Mouse (Mus musculus) CH12.LX (cell line): Measurements from ENCODE around the gene Clec4b2. TPM values are rescaled to one million over a fixed set of nuclear protein-coding genes. Genes with fewer than 3 reads are reported as not detected.

ENCODE experiments used
- DNase-seq: peaks from one replicate; pipeline ENCODE4 v3.0.0-alpha.2; 2013; ENCODE audit errors: extremely low read depth
- H3K27ac ChIP-seq: 2 replicates; pipeline ENCODE4 v1.5.1; 2012; ENCODE audit warnings: low read depth, mild to moderate bottlenecking, control low read depth, moderate library complexity; ENCODE audit not compliant: insufficient read depth
- H3K27me3 ChIP-seq: replicated peaks from 2 replicates; pipeline ENCODE3; 2012; ENCODE audit warnings: inconsistent platforms
- H3K36me3 ChIP-seq, 2 experiments: replicated peaks in 1 of 2; 2 replicates each; pipeline versions ENCODE3 to v1.6.1; 2012; ENCODE audit warnings: inconsistent platforms in 1 of 2, low read length in 1 of 2, mild to moderate bottlenecking in 1 of 2, mixed read lengths in 1 of 2, moderate library complexity in 1 of 2; ENCODE audit not compliant: control insufficient read depth in 1 of 2, insufficient read depth in 1 of 2
- H3K4me1 ChIP-seq, 2 experiments: 2 replicates each; pipeline ENCODE4 v1.6.1; 2012; ENCODE audit warnings: inconsistent platforms in 1 of 2, moderate library complexity in 1 of 2; ENCODE audit not compliant: insufficient read depth in 2 of 2, control insufficient read depth in 1 of 2
- H3K4me2 ChIP-seq: 2 replicates; pipeline ENCODE4 v1.6.1; 2012; ENCODE audit warnings: low read depth, mild to moderate bottlenecking, control low read depth; ENCODE audit not compliant: poor library complexity, insufficient read depth, severe bottlenecking
- H3K4me3 ChIP-seq, 3 experiments: fragments of 150-350 bp in 1 of 3; sonication (generic) in 1 of 3; replicated peaks in 1 of 3; 2 replicates each; pipeline versions ENCODE3 to v1.5.1; 2011 to 2012; ENCODE audit warnings: low read depth in 2 of 3, low read length in 2 of 3, mild to moderate bottlenecking in 2 of 3, moderate library complexity in 2 of 3, control low read depth in 1 of 3, improper control_type of control experiment in 1 of 3, inconsistent platforms in 1 of 3, mixed read lengths in 1 of 3; ENCODE audit not compliant: poor library complexity in 1 of 3
- H3K79me2 ChIP-seq: replicated peaks from 2 replicates; pipeline ENCODE4 v1.6.1; 2012; ENCODE audit warnings: mild to moderate bottlenecking, moderate library complexity; ENCODE audit not compliant: control insufficient read depth, poor library complexity, insufficient read depth, severe bottlenecking; ENCODE audit errors: extremely low read depth
- H3K9ac ChIP-seq: 2 replicates; pipeline ENCODE4 v1.6.1; 2012; ENCODE audit warnings: low read depth, mild to moderate bottlenecking, control low read depth, moderate library complexity; ENCODE audit not compliant: insufficient read depth
- H3K9me3 ChIP-seq: replicated peaks from 2 replicates; pipeline ENCODE3; 2012; ENCODE audit warnings: low read length, inconsistent platforms, mixed read lengths
- BHLHE40 ChIP-seq: IDR thresholded peaks from 2 replicates; pipeline ENCODE4 v1.6.1; 2011; ENCODE audit warnings: mild to moderate bottlenecking, low read depth, low read length, improper control_type of control experiment
- CHD2 ChIP-seq: IDR thresholded peaks from 2 replicates; pipeline ENCODE4 v1.6.1; 2011; ENCODE audit warnings: low read length, improper control_type of control experiment
- CTCF ChIP-seq, 2 experiments: IDR thresholded peaks in 1 of 2; conservative IDR thresholded peaks in 1 of 2; 2 replicates each; pipeline ENCODE4 v1.5.1; 2011 to 2012; ENCODE audit warnings: low read depth in 2 of 2, low read length in 2 of 2, improper control_type of control experiment in 1 of 2, inconsistent platforms in 1 of 2, mild to moderate bottlenecking in 1 of 2, moderate library complexity in 1 of 2
- ELF1 ChIP-seq: IDR thresholded peaks from 2 replicates; pipeline ENCODE4 v1.6.1; 2014; ENCODE audit warnings: low read depth, mild to moderate bottlenecking, inconsistent platforms, low read length, improper control_type of control experiment
- EP300 ChIP-seq: IDR thresholded peaks from 2 replicates; pipeline ENCODE4 v1.6.1; 2011; ENCODE audit warnings: low read length, improper control_type of control experiment
- HCFC1 ChIP-seq: IDR thresholded peaks from 2 replicates; pipeline ENCODE4 v1.6.1; 2012; ENCODE audit warnings: low read depth, mild to moderate bottlenecking, inconsistent platforms, low read length, improper control_type of control experiment
- IRF4 ChIP-seq: IDR thresholded peaks from 2 replicates; pipeline ENCODE4 v1.6.1; 2014; ENCODE audit warnings: low read depth, mild to moderate bottlenecking, inconsistent platforms, low read length, improper control_type of control experiment
- JUN ChIP-seq: IDR thresholded peaks from 2 replicates; pipeline ENCODE4 v1.6.1; 2011; ENCODE audit warnings: low read depth, mild to moderate bottlenecking, low read length, improper control_type of control experiment, moderate library complexity; ENCODE audit not compliant: insufficient read depth
- KAT2A ChIP-seq: IDR thresholded peaks from 2 replicates; pipeline ENCODE4 v1.6.1; 2012; ENCODE audit warnings: low read length, improper control_type of control experiment, inconsistent platforms; ENCODE audit not compliant: insufficient replicate concordance
- MAX ChIP-seq: IDR thresholded peaks from 2 replicates; pipeline ENCODE4 v1.6.1; 2011; ENCODE audit warnings: low read length, improper control_type of control experiment
- MEF2A ChIP-seq: IDR thresholded peaks from 2 replicates; pipeline ENCODE4 v1.6.1; 2014; ENCODE audit warnings: low read depth, mild to moderate bottlenecking, inconsistent platforms, low read length, improper control_type of control experiment, borderline replicate concordance
- MXI1 ChIP-seq: IDR thresholded peaks from 2 replicates; pipeline ENCODE4 v1.6.1; 2011; ENCODE audit warnings: mild to moderate bottlenecking, low read depth, low read length, improper control_type of control experiment
- MYC ChIP-seq: IDR thresholded peaks from 2 replicates; pipeline ENCODE4 v1.6.1; 2011; ENCODE audit warnings: low read depth, mild to moderate bottlenecking, improper control_type of control experiment, low read length
- NRF1 ChIP-seq: IDR thresholded peaks from 2 replicates; pipeline ENCODE4 v1.6.1; 2014; ENCODE audit warnings: low read depth, mild to moderate bottlenecking, inconsistent platforms, low read length, improper control_type of control experiment, moderate library complexity
- POLR2A ChIP-seq: IDR thresholded peaks from 2 replicates; pipeline ENCODE4 v1.6.1; 2011; ENCODE audit warnings: low read depth, mild to moderate bottlenecking, improper control_type of control experiment, low read length
- POLR2AphosphoS2 ChIP-seq: IDR thresholded peaks from 2 replicates; pipeline ENCODE4 v1.6.1; 2011; ENCODE audit warnings: low read depth, low read length, improper control_type of control experiment
- RAD21 ChIP-seq: IDR thresholded peaks from 2 replicates; pipeline ENCODE4 v1.6.1; 2011; ENCODE audit warnings: low read depth, mild to moderate bottlenecking, low read length, improper control_type of control experiment, moderate library complexity
- SIN3A ChIP-seq: IDR thresholded peaks from 2 replicates; pipeline ENCODE4 v1.6.1; 2012; ENCODE audit warnings: low read length, improper control_type of control experiment, inconsistent platforms
- SMC3 ChIP-seq: IDR thresholded peaks from 2 replicates; pipeline ENCODE4 v1.6.1; 2011; ENCODE audit warnings: low read depth, low read length, improper control_type of control experiment
- TBP ChIP-seq: conservative IDR thresholded peaks from 2 replicates; pipeline ENCODE4 v1.6.1; 2011; ENCODE audit warnings: low read depth, low read length, improper control_type of control experiment
- TCF12 ChIP-seq: IDR thresholded peaks from 2 replicates; pipeline ENCODE4 v1.6.1; 2014; ENCODE audit warnings: low read depth, mild to moderate bottlenecking, inconsistent platforms, low read length, improper control_type of control experiment
- UBTF ChIP-seq: IDR thresholded peaks from 2 replicates; pipeline ENCODE4 v1.6.1; 2012; ENCODE audit warnings: low read depth, mild to moderate bottlenecking, inconsistent platforms, low read length, improper control_type of control experiment, moderate library complexity
- USF1 ChIP-seq: IDR thresholded peaks from 2 replicates; pipeline ENCODE4 v1.6.1; 2014; ENCODE audit warnings: low read depth, mild to moderate bottlenecking, inconsistent platforms, low read length, improper control_type of control experiment
- USF2 ChIP-seq: conservative IDR thresholded peaks from 2 replicates; pipeline ENCODE4 v1.6.1; 2011; ENCODE audit warnings: low read depth, low read length, improper control_type of control experiment
- ZMIZ1 ChIP-seq: IDR thresholded peaks from 2 replicates; pipeline ENCODE4 v1.6.1; 2012; ENCODE audit warnings: low read depth, mild to moderate bottlenecking, inconsistent platforms, low read length, improper control_type of control experiment
- dilution Hi-C: fragments of 300-500 bp; cut with MboI; formaldehyde crosslinking; loops from 2 replicates; pipeline ENCODE4 v1.14.3; 2020; ENCODE audit warnings: low sequenced_read_pairs; ENCODE audit not compliant: extremely low pct_unique_long_range_greater_than_20kb, extremely low pct_ligation_motif_present
- in situ Hi-C: fragments of 300-500 bp; cut with MboI; formaldehyde crosslinking; loops from 3 replicates; pipeline ENCODE4 v1.14.3; 2019; ENCODE audit warnings: low sequenced_read_pairs, low pct_ligation_motif_present, low pct_unique_long_range_greater_than_20kb, mixed read lengths
- polyA plus RNA-seq: library from polyadenylated mRNA; unstranded; fragments of >175 nt; gene quantifications from 2 replicates; pipeline ENCODE4 v1.2.1, GENCODE M21; 2012; ENCODE audit warnings: low read depth; ENCODE audit not compliant: insufficient read length
- total RNA-seq, 2 experiments: library from RNA; depleted of rRNA; stranded (reverse); fragments of 300-350 nt in 1 of 2; fragments of >200 nt in 1 of 2; gene quantifications; 2 replicates each; pipeline ENCODE4 v1.2.3; 2012 to 2014

Clec4b2 gene
- total and polyA plus RNA-seq, 3 experiments, result not detected

DNA sequence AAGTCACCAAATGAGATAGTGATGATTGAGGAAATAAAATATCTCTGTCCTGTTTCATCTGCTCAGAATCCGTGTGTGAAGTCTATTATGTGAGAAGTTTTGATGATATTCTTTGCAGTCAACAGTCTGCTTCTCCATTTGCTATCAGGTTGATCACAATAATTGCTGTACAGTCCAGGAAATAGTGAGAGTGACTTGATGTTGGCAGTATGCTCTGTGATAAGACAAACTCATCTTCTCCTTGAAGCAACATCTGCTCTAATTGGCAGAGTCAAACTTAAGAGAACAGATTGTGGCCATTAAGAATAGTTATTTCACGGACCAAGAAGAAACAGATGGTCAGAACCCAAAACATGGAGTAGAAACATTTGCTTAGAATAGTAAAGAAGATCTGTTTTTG lies 58.5 kb downstream of the Clec4b2 start:
- no peaks in the 10 kb centered on the region for H3K36me3 ChIP-seq
- no peak overlapping the region for H3K9ac ChIP-seq
- no peak for TF ChIP-seq POLR2A
- TF ChIP-seq RAD21, result no peak
- no peak for TF ChIP-seq IRF4
- TF ChIP-seq SMC3, result no peak
- no peak for TF ChIP-seq TBP
- TF ChIP-seq HCFC1, result no peak
- TF ChIP-seq MAX, result no peak
- no peak for TF ChIP-seq TCF12
- TF ChIP-seq MXI1, result no peak
- no peaks in the 10 kb centered on the region for H3K79me2 ChIP-seq
- peaks cover 0 to 6% of the 10 kb centered on the region in 2 experiments; a peak in 2 of 4 replicates for H3K4me1 ChIP-seq
- in situ Hi-C loops (no loop called here), dilution Hi-C loops (no loop called here)
- no peak overlapping the region for H3K27ac ChIP-seq
- H3K9me3 ChIP-seq, result no peaks in the 10 kb centered on the region
- H3K4me3 ChIP-seq, result no peak overlapping the region
- no peak for DNase-seq
- H3K27me3 ChIP-seq, result no peaks in the 10 kb centered on the region
- H3K4me2 ChIP-seq, result no peak overlapping the region

DNA sequence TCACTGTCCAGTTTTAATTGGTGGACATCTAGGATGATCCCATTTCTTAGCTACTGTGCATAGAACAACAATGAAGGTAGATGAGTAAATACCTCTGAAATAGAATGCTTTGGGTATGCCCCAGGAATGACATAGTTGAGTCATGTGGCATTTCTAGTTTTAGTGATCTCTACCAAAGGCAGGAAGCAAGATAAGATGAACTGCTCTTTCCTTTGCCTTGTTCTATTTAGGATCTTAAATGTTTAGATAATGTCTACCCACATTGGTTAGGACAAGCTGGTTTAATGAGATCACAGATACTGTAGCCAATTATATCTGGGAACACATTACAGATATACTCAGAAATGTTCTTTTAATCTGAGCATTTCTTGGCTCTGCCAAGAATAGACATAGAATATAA lies 64.9 kb downstream of the Clec4b2 start:
- H3K4me2 ChIP-seq, result no peak overlapping the region
- DNase-seq, result no peak
- no peaks in the 10 kb centered on the region for H3K79me2 ChIP-seq
- no peak overlapping the region for H3K9ac ChIP-seq
- H3K36me3 ChIP-seq, result no peaks in the 10 kb centered on the region
- H3K4me1 ChIP-seq, result no peaks in the 10 kb centered on the region
- H3K27ac ChIP-seq, result no peak overlapping the region
- in situ Hi-C loops (no loop called here), dilution Hi-C loops (no loop called here)
- no peaks in the 10 kb centered on the region for H3K27me3 ChIP-seq
- TF ChIP-seq MEF2A (no peak), USF2 (no peak), HCFC1 (no peak), TCF12 (no peak), MXI1 (no peak), UBTF (no peak), SIN3A (no peak), BHLHE40 (no peak), KAT2A (no peak), ELF1 (no peak), EP300 (no peak), MYC (no peak), USF1 (no peak), CTCF (conservative IDR thresholded peaks at IDR 0.05 in 1 of 2, IDR thresholded peaks at IDR 0.05 in 1 of 2; ENCODE audit: low read depth in 2 of 2, low read length in 2 of 2) (no peak), JUN (no peak), CHD2 (no peak), ZMIZ1 (no peak), NRF1 (no peak), POLR2AphosphoS2 (no peak)
- TF ChIP-seq, all 38 proteins: peak for 0
- Histone ChIP-seq H3K9me3 (no peaks in the 10 kb centered on the region), H3K4me3 (no peak overlapping the region)
